Mouse (Mus musculus) spleen, postnatal 14 days (tissue): ENCODE measurements around the gene Znrf3.

Experiments used
- DNase-seq, 2 experiments: peaks; one replicate each; pipeline ENCODE4 v3.0.0; 2021 to 2022; ENCODE audit warnings: low spot score in 2 of 2

Znrf3 gene

GRCm38 (mm10) chr11:5271274-5272065, 173.2 kb downstream of the Znrf3 start:
- DNase-seq = no peak

GRCm38 (mm10) chr11:5269846-5270461, 174.7 kb downstream of the Znrf3 start:
- no peak for DNase-seq

GRCm38 (mm10) chr11:5265764-5266163, 178.9 kb downstream of the Znrf3 start:
- no peak for DNase-seq

- DNase-seq = no peak
Measured at GRCm38 (mm10) chr11:5263078-5263730, 181.4 kb downstream of the Znrf3 start.

GRCm38 (mm10) chr11:5261508-5262392, 182.9 kb downstream of the Znrf3 start, which contains the start of gene Kremen1:
TSS of gene Kremen1 (minus strand) at chr11:5261558.
- DNase-seq = peak; percentile 82 to 88

- peak in 1 of 2 experiments; percentile 25 for DNase-seq
Measured at GRCm38 (mm10) chr11:5260942-5261459, 183.6 kb downstream of the Znrf3 start.

- no peak for DNase-seq
Measured at GRCm38 (mm10) chr11:5259944-5260598, 184.6 kb downstream of the Znrf3 start.

- no peak for DNase-seq
Measured at GRCm38 (mm10) chr11:5258036-5258435, 186.6 kb downstream of the Znrf3 start.

- no peak for DNase-seq
Measured at GRCm38 (mm10) chr11:5257151-5257862, 187.3 kb downstream of the Znrf3 start.

GRCm38 (mm10) chr11:5255509-5256014, 189.1 kb downstream of the Znrf3 start:
- no peak for DNase-seq

- no peak for DNase-seq
Measured at GRCm38 (mm10) chr11:5254016-5254415, 190.6 kb downstream of the Znrf3 start.

GRCm38 (mm10) chr11:5253528-5253927, 191.1 kb downstream of the Znrf3 start:
- no peak for DNase-seq

GRCm38 (mm10) chr11:5252727-5253126, 191.9 kb downstream of the Znrf3 start:
- no peak for DNase-seq

- no peak for DNase-seq
Measured at GRCm38 (mm10) chr11:5251112-5251511, 193.5 kb downstream of the Znrf3 start.

GRCm38 (mm10) chr11:5248200-5248599, 196.4 kb downstream of the Znrf3 start:
- DNase-seq = no peak

GRCm38 (mm10) chr11:5245431-5245830, 199.2 kb downstream of the Znrf3 start:
- DNase-seq = no peak

GRCm38 (mm10) chr11:5244749-5245130, 199.9 kb downstream of the Znrf3 start:
- no peak for DNase-seq

GRCm38 (mm10) chr11:5243812-5244748, 200.6 kb downstream of the Znrf3 start:
- DNase-seq = no peak

GRCm38 (mm10) chr11:5243208-5243607, 201.4 kb downstream of the Znrf3 start:
- DNase-seq = no peak
